Mouse (Mus musculus) cerebellum, adult 2 months (tissue): ENCODE data around the gene Hlx. TPM values are rescaled to one million over a fixed set of nuclear protein-coding genes. Genes with fewer than 3 reads are reported as not detected.

ENCODE experiments used
- DNase-seq, 2 experiments: peaks; one replicate each; pipeline ENCODE4 v3.0.0; 2021
- H3K27ac ChIP-seq: fragments of 200-500 bp; 2 replicates; pipeline ENCODE4 v1.5.1; 2012; ENCODE audit warnings: low read length, control low read depth, inconsistent platforms; ENCODE audit not compliant: insufficient read depth
- H3K27me3 ChIP-seq: fragments of 200-500 bp; 2 replicates; pipeline ENCODE4 v1.6.1; 2012; ENCODE audit warnings: inconsistent platforms, mild to moderate bottlenecking, low read length, moderate library complexity; ENCODE audit not compliant: control insufficient read depth, insufficient read depth
- H3K4me1 ChIP-seq: fragments of 200-500 bp; 2 replicates; pipeline ENCODE4 v1.6.1; 2011; ENCODE audit warnings: low read length; ENCODE audit not compliant: control insufficient read depth, insufficient read depth
- H3K4me3 ChIP-seq: fragments of 200-500 bp; replicated peaks from 2 replicates; pipeline ENCODE3; 2011; ENCODE audit warnings: mild to moderate bottlenecking, low read depth, low read length, control low read depth; ENCODE audit not compliant: insufficient read depth
- CTCF ChIP-seq: fragments of 200-500 bp; IDR thresholded peaks from 2 replicates; pipeline ENCODE4 v1.5.1; 2011; ENCODE audit warnings: low read depth, mild to moderate bottlenecking, control low read depth, low read length, moderate library complexity, borderline replicate concordance; ENCODE audit not compliant: insufficient read depth
- POLR2A ChIP-seq: fragments of 200-500 bp; IDR thresholded peaks from 2 replicates; pipeline ENCODE4 v1.6.1; 2011; ENCODE audit warnings: low read length, control low read depth, borderline replicate concordance; ENCODE audit not compliant: insufficient read depth
- WGBS: fragments of 180-500 bp; shearing (Covaris S2); methylation state at CpG from one replicate; pipeline ENCODE4 v1.1.7; 2018; 5-methylcytosine and 5-hydroxymethylcytosine counted together
- polyA plus RNA-seq: library from polyadenylated mRNA; depleted of rRNA; stranded (reverse); fragments of >200 nt; gene quantifications from 2 replicates; pipeline ENCODE4 v1.2.3, GENCODE M21; 2012

The Hlx gene
- polyA plus RNA-seq, 1 experiment = 1.1 TPM

- 5% methylated on average over 6 of the region's 6 CpGs for WGBS
- no peak for DNase-seq
- Histone ChIP-seq H3K27me3 (peaks cover 12% of the 10 kb centered on the region; the same call in 1 of the 2 replicates), H3K27ac (no peak overlapping the region), H3K4me1 (no peaks in the 10 kb centered on the region), H3K4me3 (no peak overlapping the region)
- TF ChIP-seq POLR2A (no peak), CTCF (no peak)
Measured at GRCm38 (mm10) chr1:184716117-184716516, 16.3 kb downstream of the Hlx start.

- TF ChIP-seq CTCF (no peak), POLR2A (no peak)
- Histone ChIP-seq H3K27me3 (peaks cover 10% of the 10 kb centered on the region; the same call in 1 of the 2 replicates), H3K4me1 (no peaks in the 10 kb centered on the region), H3K27ac (no peak overlapping the region), H3K4me3 (no peak overlapping the region)
- WGBS = 29% methylated on average over 6 of the region's 6 CpGs
- DNase-seq = no peak
Measured at GRCm38 (mm10) chr1:184715693-184716092, 16.7 kb downstream of the Hlx start.

GRCm38 (mm10) chr1:184714515-184714914, 17.9 kb downstream of the Hlx start:
- WGBS = 37% methylated on average over 3 of the region's 3 CpGs
- Histone ChIP-seq H3K4me3 (no peak overlapping the region), H3K27ac (no peak overlapping the region), H3K4me1 (no peaks in the 10 kb centered on the region), H3K27me3 (peaks cover 5% of the 10 kb centered on the region; the same call in 1 of the 2 replicates)
- TF ChIP-seq POLR2A (no peak), CTCF (no peak)
- no peak for DNase-seq

GRCm38 (mm10) chr1:184713716-184714115, 18.7 kb downstream of the Hlx start:
- Histone ChIP-seq H3K4me3 (no peak overlapping the region), H3K4me1 (no peaks in the 10 kb centered on the region), H3K27me3 (peaks cover 5% of the 10 kb centered on the region; the same call in 1 of the 2 replicates), H3K27ac (no peak overlapping the region)
- 62% methylated on average over 5 of the region's 5 CpGs for WGBS
- TF ChIP-seq CTCF (no peak), POLR2A (no peak)
- no peak for DNase-seq

DNA sequence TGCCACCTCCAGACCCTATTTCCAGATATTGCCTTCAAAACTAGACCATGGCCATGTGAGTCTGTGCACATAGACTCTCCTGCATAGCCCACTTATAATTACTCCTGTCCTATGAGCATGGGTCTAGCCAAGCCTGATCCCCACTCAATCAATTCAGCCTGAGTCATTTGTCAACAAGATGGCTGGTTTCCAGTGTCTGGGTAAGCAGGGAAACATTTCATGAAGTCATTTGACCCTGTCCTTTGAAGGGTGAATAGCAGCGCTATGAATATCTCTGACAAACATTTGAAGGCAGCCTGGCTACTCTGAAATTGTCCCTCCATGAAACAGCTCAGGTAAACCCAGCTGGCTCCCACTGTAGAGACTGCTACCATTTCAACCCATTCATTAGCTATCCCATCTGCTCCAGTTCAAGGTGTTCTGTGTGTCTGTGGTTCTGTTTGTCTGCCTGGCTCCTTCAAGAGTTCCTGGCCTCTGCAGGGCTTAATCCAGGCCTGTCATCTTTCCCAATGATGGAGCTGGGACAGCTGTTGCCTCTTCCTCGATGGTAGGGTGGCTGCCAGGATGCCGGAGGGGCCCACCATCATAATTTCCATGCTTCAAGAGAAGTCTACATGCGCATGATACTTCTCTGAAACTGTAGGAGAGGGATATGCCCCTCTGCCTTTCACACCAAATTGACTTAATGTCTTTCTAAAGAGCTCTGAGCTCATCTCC, 24.7 kb downstream of the Hlx start:
- 60% methylated on average over 4 of the region's 4 CpGs for WGBS
- Histone ChIP-seq H3K27me3 (no peaks in the 10 kb centered on the region; the same call in 1 of the 2 replicates), H3K4me3 (no peak overlapping the region), H3K4me1 (no peaks in the 10 kb centered on the region), H3K27ac (no peak overlapping the region)
- no peak for DNase-seq
- TF ChIP-seq CTCF (no peak), POLR2A (no peak)

GRCm38 (mm10) chr1:184704901-184705300, 27.5 kb downstream of the Hlx start:
- H3K27me3 ChIP-seq = no peaks in the 10 kb centered on the region; the same call in 1 of the 2 replicates
- WGBS = 34% methylated on average over 3 of the region's 3 CpGs
- no peaks in the 10 kb centered on the region for H3K4me1 ChIP-seq
- no peak for TF ChIP-seq CTCF
- TF ChIP-seq POLR2A = no peak
- no peak overlapping the region for H3K27ac ChIP-seq
- DNase-seq = no peak
- no peak overlapping the region for H3K4me3 ChIP-seq

GRCm38 (mm10) chr1:184699295-184699694, 33.1 kb downstream of the Hlx start:
- Histone ChIP-seq H3K27ac (no peak overlapping the region), H3K4me1 (no peaks in the 10 kb centered on the region), H3K4me3 (no peak overlapping the region), H3K27me3 (no peaks in the 10 kb centered on the region)
- WGBS = 97% methylated on average over 1 of the region's 1 CpGs
- TF ChIP-seq POLR2A (no peak), CTCF (no peak)
- DNase-seq = no peak

DNA sequence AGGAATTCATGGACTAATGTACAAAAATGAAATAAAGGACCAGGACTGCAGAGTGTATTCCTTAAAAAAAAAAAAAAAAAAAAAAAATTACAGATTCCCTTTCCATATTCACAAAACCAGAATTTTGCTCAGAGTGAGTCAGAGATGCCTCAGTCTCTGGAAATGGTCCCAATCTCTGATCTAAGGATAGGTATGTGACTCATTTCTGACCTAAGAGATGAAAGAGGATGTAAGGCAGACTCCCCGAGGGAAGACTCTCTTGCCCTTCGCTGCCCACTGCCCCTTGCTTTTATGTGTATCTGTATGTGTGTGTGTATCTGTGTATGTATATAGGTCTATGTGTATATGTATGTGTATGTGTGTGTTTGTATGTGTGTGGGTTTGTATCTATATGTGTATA, 37.0 kb downstream of the Hlx start:
- Histone ChIP-seq H3K4me3 (no peak overlapping the region), H3K27me3 (no peaks in the 10 kb centered on the region), H3K4me1 (no peaks in the 10 kb centered on the region), H3K27ac (no peak overlapping the region)
- TF ChIP-seq POLR2A (no peak), CTCF (no peak)
- 70% methylated on average over 2 of the region's 2 CpGs for WGBS
- no peak for DNase-seq
